Mouse (Mus musculus): ENCODE measurements around the gene Pigt. TPM values are rescaled to one million over a fixed set of nuclear protein-coding genes. Genes with fewer than 3 reads are reported as not detected.

Gene Pigt
- total RNA-seq (2021) (10 to 100 TPM; 72.7 to 98.8 TPM), polyA plus RNA-seq (2012; rRNA removed) (216 and 218 TPM in 2 replicates)
- long read RNA-seq, transcript Pigt-201 (12 exons, 2,562 nt): major isoform, 5 of 6 reads
- long read RNA-seq, partial matches to known transcripts: 0 of 6 reads
- long read RNA-seq, other reads (novel, unspliced or antisense): 1 of 6 reads

DNA sequence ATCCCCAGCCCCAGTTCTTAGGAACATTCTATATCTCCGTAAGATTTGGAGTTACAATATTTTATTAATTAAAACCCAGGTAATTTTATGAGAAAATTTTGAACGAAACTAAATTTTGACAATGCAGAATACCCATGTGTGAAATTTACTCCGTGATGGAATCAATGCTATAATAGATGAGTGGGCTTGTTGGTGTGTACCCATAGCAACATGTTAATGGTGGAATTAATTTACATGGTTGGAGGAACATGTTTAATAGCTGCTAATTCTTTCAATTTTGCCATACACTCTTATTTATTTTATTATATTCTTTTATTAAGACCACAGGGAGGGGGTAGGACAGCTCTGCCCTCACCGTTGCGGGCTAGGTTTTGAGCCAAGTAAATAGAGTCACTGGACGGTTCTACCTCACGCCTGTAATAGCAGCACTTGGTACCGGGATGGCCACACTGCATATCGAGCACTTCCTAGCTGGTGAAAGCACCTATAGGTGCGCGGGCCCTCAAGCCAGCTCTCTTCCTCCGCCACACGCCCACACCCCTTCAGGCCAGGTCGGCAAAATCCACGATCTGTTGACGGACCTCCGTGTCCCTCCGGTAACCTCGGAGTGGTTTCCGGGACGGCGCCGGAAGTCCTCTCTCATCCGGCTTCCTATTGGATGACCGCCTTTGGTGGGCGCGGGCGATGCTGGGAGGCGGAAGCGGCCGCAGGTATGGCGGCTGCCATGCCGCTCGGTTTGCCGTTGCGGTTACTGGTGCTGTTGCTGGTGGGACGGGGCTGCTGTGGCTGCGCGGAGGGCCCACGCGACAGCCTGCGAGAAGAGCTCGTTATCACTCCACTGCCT, at the start of gene Pigt:
Gene Pigt, plus strand, starts transcription at position 674 of the 844 bp plus-strand sequence.
- peak; percentile 93 for DNase-seq

DNA sequence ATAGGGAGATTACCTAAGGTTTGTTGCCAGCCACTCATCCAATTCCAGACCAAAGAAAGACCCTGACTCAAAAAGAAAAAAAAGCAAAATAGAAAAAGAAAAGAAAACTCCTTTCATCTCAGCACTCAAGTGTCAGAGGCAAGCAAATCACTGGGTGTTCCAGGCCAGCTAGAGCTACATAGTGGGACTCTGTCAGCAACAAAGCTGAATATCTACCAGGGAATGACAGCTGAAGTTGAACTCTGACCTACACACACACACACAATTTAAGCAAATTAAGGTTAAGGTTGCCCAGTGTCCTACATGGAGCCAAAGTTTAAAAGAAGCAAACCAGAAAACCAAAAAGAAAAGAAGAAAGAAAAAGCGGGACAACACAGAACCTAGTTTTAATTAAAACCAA, 49.2 kb upstream of the Pigt start:
- DNase-seq: no peak

DNA sequence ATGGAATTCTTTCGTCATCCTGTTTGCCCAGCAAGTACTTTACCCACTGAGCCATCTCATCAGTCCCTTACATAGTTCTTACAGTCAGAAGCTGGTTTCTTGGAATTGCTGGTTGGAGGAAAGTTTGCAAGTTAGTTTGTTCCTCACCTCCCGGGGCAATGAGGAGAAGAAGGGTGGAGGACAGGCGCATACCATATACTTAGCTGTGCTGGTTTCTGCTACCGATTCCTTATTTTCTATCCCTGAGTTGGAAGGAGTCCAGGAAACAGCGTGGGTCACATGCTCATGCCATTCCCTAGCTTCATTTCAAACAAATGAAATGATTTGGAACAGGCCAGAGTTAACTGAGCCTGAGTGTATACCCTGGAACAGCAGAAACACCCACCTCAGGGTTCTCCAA, 48.4 kb upstream of the Pigt start:
- no peak for DNase-seq

DNA sequence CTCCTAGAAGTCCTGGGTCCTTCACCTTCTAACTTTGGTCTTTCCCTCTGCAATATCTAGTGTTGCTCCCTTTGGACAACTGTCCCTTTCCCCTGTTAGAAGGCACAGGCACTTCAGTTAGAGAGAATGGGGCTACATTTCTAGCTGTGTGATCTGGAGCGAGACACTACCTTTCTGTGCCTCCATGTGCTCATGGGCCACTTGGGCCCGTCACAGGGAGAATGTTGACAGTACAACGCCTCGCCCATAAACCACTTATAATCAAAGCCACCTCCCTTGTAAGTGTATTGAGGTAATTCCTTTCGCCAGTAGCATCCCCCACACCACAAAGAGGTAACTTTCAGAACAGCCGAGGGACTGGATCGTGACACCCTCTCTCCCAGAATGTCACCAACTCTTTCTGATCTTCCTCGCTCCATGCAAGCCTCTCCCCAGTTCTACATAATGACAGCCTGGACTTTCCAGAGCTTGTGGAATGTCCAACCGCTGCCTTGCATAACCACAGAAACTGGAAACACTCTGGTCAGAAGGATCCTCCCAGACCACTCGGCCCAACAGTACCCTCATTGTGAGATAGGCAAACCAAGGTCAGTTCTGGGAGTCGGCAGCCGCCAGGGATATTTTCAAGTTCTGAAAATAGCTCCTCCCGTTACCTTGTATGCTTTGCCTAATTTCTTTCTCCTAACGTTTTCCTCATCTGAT, 47.8 kb upstream of the Pigt start:
- DNase-seq: no peak

DNA sequence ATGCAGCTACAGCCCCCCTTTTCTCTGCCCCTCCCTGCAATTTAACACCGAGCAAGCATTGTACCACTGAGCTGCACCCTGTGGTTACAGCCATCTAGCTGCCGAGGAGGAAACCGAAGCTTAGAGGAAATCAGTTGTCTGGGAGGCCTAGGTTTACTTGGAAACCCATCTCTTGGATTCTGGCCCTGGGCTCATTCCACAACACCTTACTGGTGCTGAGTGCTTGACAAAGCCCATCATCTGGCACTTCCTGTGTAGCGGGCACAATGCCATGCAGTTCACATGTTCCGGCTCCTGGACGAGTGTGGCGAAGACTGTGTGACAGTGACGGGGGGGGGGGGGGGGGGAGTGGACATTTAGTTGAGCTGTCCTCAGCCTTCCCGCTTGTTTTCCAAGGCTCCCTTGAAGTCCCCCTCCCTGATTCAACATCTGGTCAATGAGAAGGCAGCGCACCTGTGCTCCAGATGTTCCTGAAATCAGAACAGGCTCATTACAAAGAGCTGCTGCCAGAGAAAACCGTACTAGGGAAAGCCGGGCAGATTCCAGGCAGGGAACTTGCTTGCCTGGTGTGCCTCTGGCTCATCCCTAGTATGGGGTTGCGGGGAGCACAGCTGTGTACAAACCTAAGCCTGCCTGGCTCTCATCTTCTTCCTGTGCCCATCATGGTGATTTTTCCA, 45.2 kb upstream of the Pigt start:
- no peak for DNase-seq

DNA sequence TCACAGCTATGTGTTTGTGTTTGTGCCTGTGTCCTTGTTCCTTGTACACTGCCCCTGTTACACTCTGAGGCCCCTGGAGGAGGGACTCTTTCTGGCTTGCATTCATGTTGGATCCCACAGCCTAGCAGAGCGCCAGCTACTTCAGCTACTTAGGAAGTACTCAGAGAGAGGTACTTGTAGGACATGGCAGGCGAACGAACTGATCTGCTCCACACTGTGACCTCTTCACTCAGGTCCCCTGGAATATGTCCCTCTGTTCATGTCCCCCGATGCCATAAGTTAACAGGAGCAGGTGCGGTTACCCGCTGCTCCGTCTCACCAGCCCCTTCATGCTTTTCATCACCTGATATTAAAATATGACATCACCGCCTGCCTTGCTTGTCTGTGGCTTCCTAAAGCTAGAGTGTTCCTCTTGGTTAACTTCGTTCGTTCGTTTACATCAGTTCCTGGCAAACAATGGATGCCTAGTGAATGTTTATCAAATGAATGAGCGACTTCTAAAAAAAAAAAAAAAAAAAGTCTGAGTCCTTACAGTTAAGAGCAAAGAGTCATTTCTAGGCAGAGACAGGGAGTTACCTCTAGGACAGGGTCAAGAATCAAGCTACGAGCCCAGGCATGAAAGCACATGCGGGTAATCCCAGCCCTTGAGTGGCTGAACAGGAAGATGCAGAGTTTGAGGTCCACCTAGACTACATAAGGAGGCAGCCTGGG, 44.1 kb upstream of the Pigt start:
- no peak for DNase-seq

DNA sequence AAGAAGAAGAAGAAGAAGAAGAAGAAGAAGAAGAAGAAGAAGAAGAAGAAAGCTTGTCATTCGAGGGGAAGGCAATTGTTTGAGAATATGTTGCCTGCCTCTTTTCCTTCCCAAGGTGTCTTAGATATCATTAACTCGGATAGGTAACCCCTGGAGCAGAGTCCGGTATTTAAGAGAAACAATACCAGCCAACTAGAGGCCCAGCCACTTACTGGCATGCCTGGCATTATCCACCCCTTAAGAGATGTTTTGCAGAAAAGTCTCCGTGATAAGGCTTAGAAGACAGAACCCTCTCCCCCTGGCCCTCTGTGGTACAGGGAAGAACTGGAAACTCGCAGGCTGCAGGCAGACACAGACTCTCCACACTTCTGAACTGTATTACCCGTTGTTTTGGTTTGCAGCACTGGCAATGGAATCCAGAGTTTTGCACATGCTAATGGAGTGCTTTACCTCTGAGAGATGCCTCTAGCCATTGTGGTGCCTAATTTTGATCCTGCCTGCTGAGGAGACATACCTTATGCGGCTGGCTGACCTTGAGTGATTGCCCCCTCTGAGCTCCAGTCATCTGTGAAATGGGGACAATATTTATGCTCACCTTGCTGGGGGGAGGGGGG, 43.3 kb upstream of the Pigt start:
- no peak for DNase-seq

DNA sequence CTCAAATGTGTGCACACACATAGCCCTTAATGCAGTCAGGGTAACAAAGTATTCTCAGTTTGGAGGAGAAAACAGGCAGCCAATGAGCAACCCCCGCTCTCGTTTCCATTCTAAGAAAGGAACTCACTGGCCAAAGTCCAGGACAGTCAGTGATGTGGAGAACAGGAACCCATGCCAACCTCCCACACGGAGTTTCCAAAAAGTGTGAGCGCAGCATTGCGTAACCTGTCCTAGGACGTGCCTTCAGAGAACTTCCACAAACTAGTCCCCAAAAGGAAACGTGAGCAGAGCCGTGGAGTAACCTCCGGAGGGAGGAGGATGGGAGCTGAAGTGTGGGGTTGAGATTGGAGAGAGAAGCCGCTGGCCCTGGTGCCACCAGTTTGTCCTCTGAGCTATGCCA, 42.5 kb upstream of the Pigt start:
- DNase-seq: peak; percentile 84

DNA sequence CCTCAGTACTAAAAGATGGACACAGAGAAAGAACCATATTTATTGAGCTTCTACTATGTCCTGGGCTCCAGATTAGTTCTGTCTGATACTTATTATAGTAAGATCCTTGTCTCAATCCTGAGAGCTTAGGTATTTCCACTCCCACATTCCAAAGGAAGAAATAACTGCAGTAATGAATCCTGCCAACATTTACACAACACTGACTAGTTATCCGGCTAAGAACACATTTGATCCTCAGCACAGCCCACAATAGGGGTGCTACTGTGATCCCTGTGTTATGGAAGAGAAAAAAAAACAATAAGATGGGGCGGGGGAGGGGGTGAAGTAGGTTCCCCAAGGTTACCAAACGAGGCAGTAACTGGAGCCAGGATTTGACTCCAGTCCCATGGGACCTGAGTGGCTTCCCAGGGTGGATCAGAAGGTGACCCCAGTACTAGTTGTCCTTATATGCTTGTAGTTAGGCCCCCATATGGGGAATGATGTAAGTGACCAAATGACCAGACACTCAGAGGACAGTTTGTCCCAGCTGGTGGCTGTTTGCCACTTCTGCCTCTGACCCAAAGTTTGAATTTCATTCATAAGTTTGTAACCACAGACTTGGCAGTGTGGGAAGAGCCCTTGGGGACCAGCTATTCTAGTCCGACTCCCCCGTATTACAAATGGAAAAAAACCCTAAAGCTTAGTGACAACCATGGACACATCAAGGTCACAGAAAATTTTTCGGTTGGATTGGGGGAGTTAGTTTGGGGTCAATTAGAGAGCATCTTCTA, 41.7 kb upstream of the Pigt start:
- DNase-seq: peak; percentile 59

DNA sequence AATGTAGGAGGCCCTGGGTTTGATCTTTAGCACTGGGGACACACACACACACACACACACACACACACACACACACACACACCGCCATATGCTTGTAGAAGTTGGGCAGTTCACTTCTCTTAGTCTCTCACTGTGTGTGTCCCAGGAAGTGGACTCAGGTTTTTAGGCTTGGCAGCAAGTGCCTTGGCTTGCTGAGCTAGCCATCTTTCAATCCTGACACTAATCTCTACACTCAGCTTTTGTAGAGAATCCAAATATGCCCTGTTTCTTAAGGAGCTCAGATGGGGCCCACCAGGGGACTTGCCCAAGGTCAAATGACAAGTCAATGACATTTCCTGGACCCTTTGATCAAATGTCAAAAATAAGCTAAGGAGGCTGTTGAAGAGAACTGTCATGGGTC, 40.9 kb upstream of the Pigt start:
- no peak for DNase-seq

DNA sequence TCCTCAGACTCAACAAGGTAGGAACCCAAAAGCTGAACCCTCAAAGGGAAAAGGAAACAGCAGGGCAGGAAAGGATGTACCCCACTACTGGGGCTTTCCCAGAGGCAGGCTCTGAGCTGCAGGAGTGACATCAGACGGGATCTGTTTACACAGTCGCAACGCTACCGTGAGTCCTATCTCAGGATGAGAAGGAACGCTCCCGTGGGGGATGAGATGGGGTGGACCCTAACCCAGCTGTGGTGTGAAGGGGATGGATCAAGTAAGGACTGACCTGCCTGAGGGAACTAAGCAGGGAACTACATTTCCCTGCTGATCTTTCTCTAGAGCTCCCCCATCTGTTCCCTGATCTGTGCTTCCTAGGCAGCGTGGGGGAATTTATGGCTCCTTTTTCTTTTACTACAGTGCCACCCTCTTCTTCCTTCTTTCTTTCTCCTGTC, 40.4 kb upstream of the Pigt start, which contains the start of gene Sys1:
Gene Sys1, plus strand, starts transcription at position 101 of the 437 bp plus-strand sequence.
- peak; percentile 54 for DNase-seq

DNA sequence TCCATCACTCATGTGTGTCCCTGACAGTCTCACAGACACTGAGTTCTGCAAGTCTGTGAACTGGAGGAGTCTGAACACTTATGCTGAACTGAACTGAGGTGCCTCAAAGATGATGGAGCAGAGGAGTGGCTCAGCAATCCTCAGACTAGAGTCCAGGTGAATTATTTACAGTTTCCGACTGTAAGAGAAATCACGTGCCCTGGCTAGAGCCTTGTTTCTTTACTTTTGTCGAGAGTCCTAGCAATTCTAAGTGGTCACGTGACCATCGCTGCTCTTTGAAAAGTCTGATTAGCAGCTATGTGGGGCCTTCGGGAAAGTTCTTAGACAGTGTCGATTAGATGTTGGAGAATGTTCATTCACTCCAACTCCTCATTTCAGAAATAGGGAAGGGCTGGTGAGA, 39.4 kb upstream of the Pigt start:
- DNase-seq: no peak

DNA sequence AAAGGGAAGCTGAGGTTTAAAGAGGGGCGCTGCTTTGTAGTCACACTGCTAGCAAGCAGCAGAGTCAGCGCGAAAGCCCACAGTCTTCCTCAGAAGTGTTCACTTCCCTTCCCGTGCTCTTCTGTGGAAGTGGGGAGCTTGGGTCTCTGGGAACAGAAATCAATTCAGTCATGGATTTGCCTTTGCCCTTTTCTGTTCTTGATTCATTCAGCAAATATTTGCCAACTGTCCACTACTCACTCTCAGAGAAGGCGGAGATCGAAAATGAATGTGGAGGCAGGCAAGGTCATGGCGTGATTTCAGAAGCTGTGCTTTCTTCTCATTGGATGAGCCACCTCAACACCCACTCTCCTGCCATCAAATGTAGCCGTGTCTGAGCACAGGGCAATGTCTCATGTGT, 38.8 kb upstream of the Pigt start:
- DNase-seq: peak; percentile 87

DNA sequence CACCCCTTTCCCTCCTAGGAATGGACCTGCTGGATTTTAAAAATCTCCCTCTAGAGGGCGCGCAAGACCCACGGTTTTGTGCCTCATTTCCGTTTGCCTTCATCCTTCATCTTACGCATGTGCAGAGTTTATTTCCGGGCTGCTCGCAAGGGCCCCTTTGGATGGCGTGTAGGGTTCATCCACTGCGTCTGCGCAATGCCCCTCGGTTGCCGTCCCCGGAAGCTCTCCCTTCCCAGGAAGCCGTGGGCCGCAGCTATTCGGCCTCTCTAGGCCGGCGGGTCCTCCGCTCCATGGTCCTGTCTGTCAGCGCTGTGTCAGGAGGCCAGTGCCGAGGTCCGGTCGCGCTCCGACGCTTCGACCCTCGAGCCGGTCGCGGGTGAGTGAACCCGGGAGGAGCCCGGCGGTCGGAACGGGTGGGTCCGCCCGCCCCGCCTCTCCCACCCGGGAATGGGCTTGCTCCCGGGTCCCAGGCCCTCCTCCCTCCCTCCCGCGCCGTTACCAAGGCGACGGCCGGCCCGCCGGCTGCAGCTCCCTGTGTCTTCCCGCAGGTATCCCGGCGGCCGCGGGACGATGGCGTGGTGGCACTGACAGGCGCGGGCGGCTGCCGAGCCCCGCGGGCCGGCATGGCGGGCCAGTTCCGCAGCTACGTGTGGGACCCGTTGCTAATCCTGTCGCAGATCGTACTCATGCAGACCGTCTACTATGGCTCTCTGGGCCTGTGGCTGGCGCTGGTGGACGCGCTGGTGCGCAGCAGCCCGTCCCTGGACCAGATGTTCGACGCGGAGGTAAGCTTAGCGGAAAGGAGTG, 36.4 kb upstream of the Pigt start, which contains the start of gene Gm20458:
Gene Gm20458, plus strand, starts transcription at position 223 of the 807 bp plus-strand sequence.
- peak; percentile 98 for DNase-seq

DNA sequence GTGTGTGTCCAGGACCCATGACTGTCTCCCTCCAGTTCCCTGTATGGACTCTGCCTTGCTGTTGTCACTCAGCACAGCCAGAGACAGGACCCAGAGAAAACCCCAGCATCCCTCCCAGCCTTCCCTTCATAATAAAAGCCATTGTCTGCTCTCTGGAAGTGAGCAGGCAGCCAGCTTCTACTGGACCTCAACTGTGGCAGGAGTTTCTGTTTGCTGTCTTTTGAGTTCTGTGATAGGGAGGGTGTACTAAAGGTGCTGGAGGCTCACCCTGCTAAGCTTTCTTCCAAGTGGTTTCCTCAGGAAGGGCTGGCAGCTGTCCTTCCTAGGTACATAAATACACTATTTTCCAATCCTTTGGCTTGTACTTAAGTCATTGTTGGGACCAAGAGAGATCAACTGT, 32.2 kb upstream of the Pigt start:
- DNase-seq: no peak

DNA sequence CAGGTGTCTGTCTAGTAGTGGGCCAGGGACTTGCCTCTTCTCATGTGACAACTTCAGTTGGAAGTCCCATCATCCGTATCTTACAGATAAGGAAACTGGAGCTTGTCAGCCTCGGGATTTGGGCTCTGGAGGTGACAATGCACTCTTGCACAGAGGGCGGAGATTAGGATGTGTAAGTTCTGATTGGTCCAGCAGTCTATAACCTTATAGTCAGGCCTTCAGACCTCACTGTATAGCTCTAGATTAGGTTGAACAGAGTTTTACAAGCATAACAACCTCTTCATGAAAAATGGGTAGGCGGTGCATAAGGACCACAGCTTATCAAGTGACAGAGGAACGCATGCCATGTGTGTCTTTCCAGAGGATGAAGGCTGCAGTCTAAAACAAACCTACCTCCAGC, 30.5 kb upstream of the Pigt start:
- DNase-seq: no peak

DNA sequence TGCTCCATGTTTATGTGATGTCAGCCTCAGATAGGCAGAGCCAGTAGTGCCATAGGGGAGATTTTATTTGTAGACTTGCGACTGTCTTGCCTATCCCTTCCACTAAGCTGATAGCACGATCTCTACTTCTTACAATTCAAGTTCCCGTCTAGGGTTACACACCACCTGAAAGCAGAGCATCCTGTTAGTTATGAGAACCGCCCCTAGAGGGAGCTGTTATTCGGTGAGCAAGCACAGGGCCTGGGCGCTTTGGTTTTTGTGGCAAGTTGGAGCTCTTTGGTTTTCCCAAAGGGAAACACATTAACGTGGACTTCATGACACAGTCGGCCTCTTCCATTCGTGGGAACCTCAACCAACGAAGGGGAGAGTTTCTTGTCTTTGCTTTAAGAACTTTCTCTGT, 27.1 kb upstream of the Pigt start:
- DNase-seq: peak; percentile 56

DNA sequence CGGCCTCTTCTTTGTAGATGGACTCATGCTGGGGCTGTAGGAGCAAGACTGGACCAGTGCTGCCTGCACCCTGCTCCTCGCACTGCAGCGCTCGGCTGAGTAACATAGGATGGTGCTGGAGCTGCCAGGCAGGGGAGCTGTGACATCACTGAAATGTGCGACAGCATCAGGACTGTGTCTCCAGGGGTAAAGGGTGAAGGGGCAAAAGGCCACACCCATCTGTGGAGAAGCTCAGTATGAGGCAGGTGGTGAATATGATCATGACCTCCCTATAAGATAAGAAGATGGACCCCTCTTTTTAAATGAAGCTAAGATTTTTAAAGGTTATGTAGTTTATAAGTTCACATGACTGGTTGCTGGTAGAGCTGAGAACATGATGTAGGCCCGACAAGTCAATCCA, 23.7 kb upstream of the Pigt start, which contains the start of gene Trp53tg5:
Gene Trp53tg5, minus strand, starts transcription at position 101 of the 400 bp plus-strand sequence.
- DNase-seq: no peak

DNA sequence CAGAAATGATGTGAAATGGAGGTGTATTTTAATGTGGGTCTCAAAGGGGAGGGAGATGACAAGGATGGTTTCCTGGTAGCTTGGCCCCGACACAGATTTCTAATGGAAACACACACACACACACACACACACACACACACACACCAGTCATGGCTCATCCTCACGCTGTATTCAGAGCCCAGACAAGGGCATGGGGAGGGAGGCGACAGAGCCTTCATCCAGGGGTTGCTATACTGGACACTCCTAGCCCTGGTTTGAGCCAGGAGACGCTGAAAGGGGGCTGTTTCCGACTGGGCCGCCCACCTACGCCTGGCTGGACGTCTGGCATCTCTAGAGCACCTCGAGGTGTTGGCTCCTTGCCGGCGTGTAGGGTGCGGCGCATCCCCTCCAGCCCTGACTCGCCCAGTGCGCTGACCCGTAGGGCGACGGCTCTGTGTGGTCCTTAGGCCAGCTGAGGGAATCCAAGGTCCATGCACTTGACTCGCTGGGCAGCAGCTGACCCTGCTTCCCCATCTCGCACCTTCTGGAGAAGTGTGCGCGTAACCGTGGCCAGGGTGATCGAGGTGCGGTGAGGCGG, 11.6 kb upstream of the Pigt start, which contains the start of gene Dbndd2:
Gene Dbndd2, plus strand, starts transcription at position 426 of the 577 bp plus-strand sequence.
- DNase-seq: peak; percentile 46
